Mouse (Mus musculus) liver, adult 2 months (tissue): Measurements from ENCODE around the gene Asxl1. TPM values are rescaled to one million over a fixed set of nuclear protein-coding genes. Genes with fewer than 3 reads are reported as not detected.

Source experiments
- DNase-seq: peaks from one replicate; pipeline ENCODE4 v3.0.0-alpha.2; 2011; ENCODE audit warnings: low read depth, low spot score; ENCODE audit errors: extremely low read depth
- H3K27ac ChIP-seq: fragments of 200-500 bp; replicated peaks from 2 replicates; pipeline ENCODE4 v1.5.1; 2012; ENCODE audit warnings: low read depth, mild to moderate bottlenecking, control low read depth, inconsistent platforms, low read length; ENCODE audit not compliant: insufficient read depth
- H3K27me3 ChIP-seq: fragments of 200-500 bp; 2 replicates; pipeline ENCODE4 v1.6.1; 2012; ENCODE audit warnings: mild to moderate bottlenecking, moderate library complexity, low read length, inconsistent platforms; ENCODE audit not compliant: control insufficient read depth, insufficient read depth
- H3K36me3 ChIP-seq: fragments of 200-500 bp; 2 replicates; pipeline ENCODE4 v1.6.1; 2012; ENCODE audit warnings: low read length, inconsistent platforms; ENCODE audit not compliant: control insufficient read depth, insufficient read depth
- H3K4me1 ChIP-seq: fragments of 200-500 bp; 2 replicates; pipeline ENCODE4 v1.6.1; 2011; ENCODE audit warnings: low read length; ENCODE audit not compliant: control insufficient read depth, insufficient read depth
- H3K4me3 ChIP-seq: fragments of 200-500 bp; 2 replicates; pipeline ENCODE4 v1.5.1; 2011; ENCODE audit warnings: low read depth, mild to moderate bottlenecking, control low read depth, low read length, moderate library complexity; ENCODE audit not compliant: insufficient read depth
- H3K79me2 ChIP-seq: fragments of 200-500 bp; 2 replicates; pipeline ENCODE4 v1.6.1; 2012; ENCODE audit warnings: inconsistent platforms, mild to moderate bottlenecking, low read length, moderate library complexity; ENCODE audit not compliant: control insufficient read depth, insufficient read depth
- H3K9ac ChIP-seq: fragments of 200-500 bp; 2 replicates; pipeline ENCODE4 v1.6.1; 2012; ENCODE audit warnings: low read depth, mild to moderate bottlenecking, control low read depth, inconsistent platforms, low read length
- CTCF ChIP-seq: fragments of 200-500 bp; IDR thresholded peaks from 2 replicates; pipeline ENCODE4 v1.5.1; 2011; ENCODE audit warnings: low read depth, low read length, control low read depth
- POLR2A ChIP-seq: fragments of 200-500 bp; IDR thresholded peaks from 2 replicates; pipeline ENCODE4 v1.6.1; 2011; ENCODE audit warnings: low read length, control low read depth; ENCODE audit not compliant: insufficient read depth; ENCODE audit errors: extremely low read depth
- WGBS: fragments of 180-500 bp; shearing (Covaris S2); methylation state at CpG from one replicate; pipeline ENCODE4 v1.1.7; 2018; 5-methylcytosine and 5-hydroxymethylcytosine counted together
- polyA plus RNA-seq: library from polyadenylated mRNA; depleted of rRNA; stranded (reverse); fragments of >200 nt; gene quantifications from 2 replicates; pipeline ENCODE4 v1.2.3, GENCODE M21; 2012
- total RNA-seq: library from RNA; depleted of rRNA; stranded (reverse); fragments of >200 nt; gene quantifications from 2 replicates; pipeline ENCODE4 v1.2.3, GENCODE M21; 2014

The Asxl1 gene
- total and polyA plus RNA-seq, 2 experiments = 4.7 to 6.2 TPM

DNA sequence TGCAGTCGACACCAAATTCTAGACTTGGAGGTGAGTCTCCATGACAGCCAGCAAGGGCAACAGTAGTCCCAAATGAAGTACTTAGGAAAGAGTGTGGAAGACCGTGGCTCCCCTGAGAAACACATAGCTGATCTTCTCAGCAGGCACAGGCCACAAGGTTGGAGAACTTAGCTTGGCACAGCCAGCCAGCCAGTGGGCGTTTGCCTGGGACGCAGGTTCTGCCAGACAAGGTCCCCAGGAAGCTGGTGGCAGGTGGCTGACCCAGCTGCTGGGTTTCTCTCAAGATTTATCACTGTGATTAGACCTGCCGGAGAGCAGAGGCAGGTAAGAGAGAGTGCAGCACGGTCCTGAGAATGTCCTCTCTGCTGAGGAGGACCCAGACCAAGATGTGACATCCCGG, 37.0 kb upstream of the Asxl1 start:
- TF ChIP-seq CTCF (no peak), POLR2A (no peak)
- no peak overlapping the region for H3K4me3 ChIP-seq
- H3K36me3 ChIP-seq = no peaks in the 10 kb centered on the region
- H3K4me1 ChIP-seq = peaks cover 2% of the 10 kb centered on the region
- no peak overlapping the region for H3K9ac ChIP-seq
- DNase-seq = no peak
- 69% methylated on average over 7 of the region's 7 CpGs for whole genome bisulfite sequencing
- no peak overlapping the region for H3K27ac ChIP-seq
- no peaks in the 10 kb centered on the region for H3K27me3 ChIP-seq
- H3K79me2 ChIP-seq = no peaks in the 10 kb centered on the region

DNA sequence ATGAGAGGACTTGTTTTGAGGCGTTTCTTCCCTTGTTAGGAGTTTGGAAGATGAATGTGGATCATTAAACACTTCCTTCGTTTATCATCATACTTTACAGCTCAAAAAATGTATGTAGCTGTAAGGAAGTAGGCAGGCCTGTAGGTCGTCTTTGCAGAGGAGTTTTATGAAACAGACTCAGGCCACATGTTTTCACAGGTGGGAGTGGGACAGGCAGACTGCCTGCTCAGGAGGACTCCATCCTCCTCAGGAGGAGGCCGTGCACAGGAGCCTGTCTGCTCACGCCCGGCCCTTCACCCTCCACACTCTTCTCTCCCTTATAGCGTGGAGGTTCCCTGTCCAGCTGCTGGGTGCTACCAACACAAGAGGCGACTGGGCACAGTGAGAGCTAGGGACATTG, 36.5 kb upstream of the Asxl1 start:
- no peaks in the 10 kb centered on the region for H3K36me3 ChIP-seq
- H3K9ac ChIP-seq = no peak overlapping the region
- peaks cover 2% of the 10 kb centered on the region for H3K4me1 ChIP-seq
- 93% methylated on average over 8 of the region's 8 CpGs for WGBS
- H3K79me2 ChIP-seq = no peaks in the 10 kb centered on the region
- no peak for DNase-seq
- no peak overlapping the region for H3K4me3 ChIP-seq
- H3K27ac ChIP-seq = no peak overlapping the region
- H3K27me3 ChIP-seq = no peaks in the 10 kb centered on the region
- no peak for TF ChIP-seq POLR2A
- TF ChIP-seq CTCF = no peak

DNA sequence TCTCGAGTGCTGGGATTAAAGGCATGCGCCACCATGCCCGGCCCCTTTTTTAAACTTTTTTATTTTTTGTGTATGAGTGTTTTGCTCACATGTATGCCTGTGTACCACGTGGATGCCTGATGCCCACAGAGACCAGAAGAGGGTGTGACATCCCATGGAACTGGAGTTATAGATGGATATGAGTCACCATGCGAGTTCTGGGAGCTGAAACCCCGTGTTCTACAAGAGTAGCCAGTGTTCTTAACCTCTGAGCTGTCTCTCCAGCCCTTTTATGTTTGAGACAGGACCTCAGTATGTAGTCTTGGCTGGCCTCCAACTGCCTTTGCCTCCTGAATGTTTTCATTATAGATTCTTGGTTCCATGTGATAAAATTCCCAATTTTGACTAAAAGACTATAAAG, 35.4 kb upstream of the Asxl1 start:
- no peak overlapping the region for H3K27ac ChIP-seq
- no peak overlapping the region for H3K9ac ChIP-seq
- H3K4me1 ChIP-seq = peaks cover 2% of the 10 kb centered on the region
- H3K4me3 ChIP-seq = no peak overlapping the region
- 84% methylated on average over 6 of the region's 6 CpGs for WGBS
- no peak for TF ChIP-seq CTCF
- no peak for TF ChIP-seq POLR2A
- H3K36me3 ChIP-seq = no peaks in the 10 kb centered on the region
- no peaks in the 10 kb centered on the region for H3K79me2 ChIP-seq
- H3K27me3 ChIP-seq = no peaks in the 10 kb centered on the region
- no peak for DNase-seq

DNA sequence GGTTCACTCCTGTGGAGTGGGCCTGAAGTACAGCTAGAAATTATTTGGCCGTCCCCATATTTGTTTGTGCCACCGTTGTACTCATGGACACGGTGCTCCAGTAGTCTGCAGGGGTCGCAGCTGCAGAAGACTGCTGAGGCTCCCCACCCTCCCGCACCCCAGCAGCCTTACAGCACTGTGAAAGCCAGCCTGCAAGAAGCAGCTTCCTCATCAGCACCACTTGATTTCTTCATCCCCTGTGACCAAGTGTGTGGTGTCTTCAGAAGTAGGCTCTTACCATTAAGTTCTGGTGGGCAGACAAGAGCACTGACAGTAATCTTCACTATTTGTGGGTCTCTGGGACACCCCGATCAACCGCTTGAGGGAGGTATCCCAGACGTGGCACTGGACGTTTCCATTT, 32.7 kb upstream of the Asxl1 start:
- 92% methylated on average over 9 of the region's 9 CpGs for WGBS
- TF ChIP-seq POLR2A = no peak
- TF ChIP-seq CTCF = no peak
- DNase-seq = no peak
- no peaks in the 10 kb centered on the region for H3K36me3 ChIP-seq
- H3K27me3 ChIP-seq = no peaks in the 10 kb centered on the region
- H3K4me3 ChIP-seq = no peak overlapping the region
- no peaks in the 10 kb centered on the region for H3K79me2 ChIP-seq
- H3K27ac ChIP-seq = no peak overlapping the region
- H3K4me1 ChIP-seq = no peaks in the 10 kb centered on the region
- no peak overlapping the region for H3K9ac ChIP-seq

DNA sequence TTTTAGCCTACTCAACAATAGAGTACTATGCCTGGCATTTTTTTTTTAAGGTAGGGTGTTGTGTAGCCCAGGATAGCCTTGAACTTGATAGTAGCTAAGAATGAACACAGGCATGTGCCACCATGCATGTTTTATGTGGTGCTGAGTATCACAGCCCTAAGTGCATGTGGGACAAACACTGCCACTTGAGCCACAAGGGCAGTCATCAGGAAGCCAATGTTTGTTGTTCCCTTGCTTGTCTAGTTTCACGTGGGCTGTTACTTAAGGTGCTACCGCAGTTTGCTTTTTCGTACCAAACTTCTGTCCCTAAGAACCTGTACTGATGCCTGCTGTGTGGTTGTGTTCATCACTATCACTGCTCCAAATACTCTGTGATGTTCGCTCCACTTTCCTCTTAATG, 27.2 kb upstream of the Asxl1 start:
- no peak overlapping the region for H3K4me3 ChIP-seq
- H3K79me2 ChIP-seq = no peaks in the 10 kb centered on the region
- no peak for TF ChIP-seq POLR2A
- no peak for TF ChIP-seq CTCF
- 92% methylated on average over 4 of the region's 4 CpGs for WGBS
- no peak overlapping the region for H3K27ac ChIP-seq
- H3K9ac ChIP-seq = no peak overlapping the region
- peaks cover 7% of the 10 kb centered on the region; the same call in 1 of the 2 replicates for H3K36me3 ChIP-seq
- no peak for DNase-seq
- H3K4me1 ChIP-seq = peaks cover 2% of the 10 kb centered on the region; the same call in 1 of the 2 replicates
- no peaks in the 10 kb centered on the region for H3K27me3 ChIP-seq

DNA sequence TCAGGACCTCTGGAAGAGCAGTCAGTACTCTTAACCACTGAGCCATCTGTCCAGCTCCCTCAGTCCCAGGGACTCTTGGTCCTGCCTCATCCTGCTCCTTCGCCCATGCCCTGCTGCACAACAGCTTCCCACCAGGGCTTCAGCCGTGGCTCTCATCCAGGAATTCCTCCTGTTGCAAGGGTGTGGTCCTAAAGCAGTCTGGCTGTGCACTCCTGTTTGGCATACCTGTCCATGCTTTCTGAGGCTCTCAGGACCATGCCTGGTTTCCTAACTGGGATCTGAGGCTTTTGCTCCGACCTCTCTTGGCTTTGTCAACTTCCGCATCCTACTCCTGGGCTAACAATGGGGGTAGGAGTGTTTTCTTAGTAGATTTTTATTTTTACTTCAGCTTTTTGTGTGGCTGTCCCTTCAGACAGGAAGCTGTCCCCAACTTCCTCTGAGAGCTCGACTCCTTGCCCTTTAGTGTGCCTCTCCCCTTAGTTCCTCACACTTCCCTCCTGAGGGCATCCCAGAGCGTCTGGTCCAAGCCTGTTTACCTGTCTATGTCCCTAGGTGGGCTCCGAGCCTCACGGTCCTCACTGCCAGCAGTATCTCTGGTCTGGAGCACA, 26.5 kb upstream of the Asxl1 start:
- Histone ChIP-seq H3K4me3 (no peak overlapping the region), H3K79me2 (no peaks in the 10 kb centered on the region), H3K9ac (no peak overlapping the region), H3K27ac (peak overlapping the region; percentile 67), H3K27me3 (no peaks in the 10 kb centered on the region), H3K36me3 (peaks cover 11% of the 10 kb centered on the region; the same call in 1 of the 2 replicates), H3K4me1 (peaks cover 2% of the 10 kb centered on the region; the same call in 1 of the 2 replicates)
- TF ChIP-seq CTCF = no peak
- no peak for TF ChIP-seq POLR2A
- peak; percentile 24 for DNase-seq
- WGBS = 67% methylated on average over 8 of the region's 8 CpGs
